Mouse (Mus musculus) layer of hippocampus, postnatal 10 days (tissue): ENCODE data around the gene Sowahc. TPM values are rescaled to one million over a fixed set of nuclear protein-coding genes. Genes with fewer than 3 reads are reported as not detected.

Experiments used
- DNase-seq, 2 experiments: peaks; one replicate each; pipeline ENCODE4 v3.0.0; 2021; ENCODE audit warnings: low spot score in 2 of 2
- total RNA-seq, 2 experiments: library from RNA; stranded (reverse); gene quantifications; 2 replicates each; pipeline ENCODE4 v1.2.3; 2021

The Sowahc gene
- total RNA-seq, 2 experiments from 2014 or later: 11.4 to 12.7 TPM

DNA sequence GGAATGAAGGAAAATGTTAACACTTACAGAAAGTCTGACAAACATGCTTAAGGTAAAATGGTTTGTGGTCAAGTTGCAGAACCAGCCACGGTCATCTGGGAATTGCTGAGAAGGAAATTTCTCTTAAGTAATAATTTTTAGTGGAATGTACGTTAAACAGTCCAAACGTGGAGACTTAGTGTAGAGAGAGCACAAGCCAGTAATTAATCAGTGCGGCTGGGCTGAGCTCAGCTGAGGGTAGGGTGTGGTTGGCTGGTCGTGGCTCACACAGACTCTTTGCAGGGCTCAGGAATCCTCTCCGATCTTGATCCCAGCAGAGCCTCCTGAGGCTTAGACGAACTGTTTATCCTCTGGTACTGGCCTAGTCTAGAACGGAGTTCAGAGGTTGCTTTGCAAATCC is 30.6 kb downstream of the Sowahc start:
- no peak for DNase-seq

DNA sequence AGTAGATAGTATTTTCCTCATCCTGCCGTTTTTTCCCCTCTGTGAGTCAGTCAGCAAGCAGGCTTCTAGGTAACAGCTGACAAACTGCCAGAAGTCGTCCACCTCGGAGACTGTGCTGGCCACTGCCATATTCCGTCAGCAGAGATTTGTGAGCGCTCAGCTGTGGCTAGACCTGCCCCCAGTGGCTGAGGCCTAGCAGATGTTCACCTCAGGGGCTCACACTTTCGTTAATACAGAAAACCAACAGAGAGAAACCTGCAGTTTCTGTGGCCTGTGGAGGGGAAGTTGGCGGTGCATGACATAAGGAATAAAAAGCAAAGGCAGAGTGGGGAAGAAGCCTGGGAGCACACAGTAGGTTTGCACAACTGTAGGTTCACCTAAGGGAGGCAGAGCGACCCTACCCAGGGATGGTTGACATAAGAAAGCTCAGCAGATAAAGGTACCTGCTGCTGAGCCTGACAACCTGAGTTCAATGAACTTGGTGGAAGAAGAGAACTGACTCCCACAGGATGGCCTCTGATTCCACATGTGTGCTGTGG is 31.9 kb downstream of the Sowahc start:
- no peak for DNase-seq

DNA sequence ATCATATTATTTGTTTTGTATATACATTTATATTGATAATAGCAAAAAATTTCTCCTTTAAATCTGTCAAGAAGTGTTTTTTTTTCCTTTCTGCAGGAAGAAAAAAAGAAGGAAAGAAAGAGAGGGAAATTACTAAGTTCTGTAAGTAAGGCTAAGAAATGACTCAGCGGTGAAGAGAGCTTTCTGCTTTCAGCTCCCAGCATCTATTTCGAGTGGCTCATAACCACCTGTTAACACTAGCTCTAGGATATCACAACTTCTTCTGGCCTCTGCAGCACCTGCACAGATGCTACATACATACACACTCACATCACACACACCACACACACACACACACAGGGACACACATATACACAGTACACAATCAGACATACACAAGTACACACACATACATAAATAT is 34.8 kb downstream of the Sowahc start:
- DNase-seq: no peak

DNA sequence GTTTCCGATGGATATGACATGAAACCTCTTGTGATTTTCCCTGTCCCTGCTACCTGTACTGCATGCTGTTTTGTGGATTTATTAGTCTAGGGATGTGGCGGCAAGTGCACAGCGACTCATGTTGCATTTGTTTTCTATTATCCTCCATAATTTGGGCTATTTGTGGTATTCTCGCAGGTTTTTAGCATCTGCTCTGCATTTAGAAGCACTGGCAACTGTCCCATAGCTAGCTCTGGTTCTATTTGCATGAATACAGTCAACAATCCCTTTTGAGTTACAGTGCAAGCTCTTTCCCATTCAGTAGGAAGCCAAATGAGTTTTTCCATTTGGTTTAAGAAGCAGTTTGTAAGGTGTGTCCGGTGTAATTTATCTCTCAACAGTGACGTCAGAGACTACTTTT is 37.8 kb downstream of the Sowahc start:
- no peak for DNase-seq

DNA sequence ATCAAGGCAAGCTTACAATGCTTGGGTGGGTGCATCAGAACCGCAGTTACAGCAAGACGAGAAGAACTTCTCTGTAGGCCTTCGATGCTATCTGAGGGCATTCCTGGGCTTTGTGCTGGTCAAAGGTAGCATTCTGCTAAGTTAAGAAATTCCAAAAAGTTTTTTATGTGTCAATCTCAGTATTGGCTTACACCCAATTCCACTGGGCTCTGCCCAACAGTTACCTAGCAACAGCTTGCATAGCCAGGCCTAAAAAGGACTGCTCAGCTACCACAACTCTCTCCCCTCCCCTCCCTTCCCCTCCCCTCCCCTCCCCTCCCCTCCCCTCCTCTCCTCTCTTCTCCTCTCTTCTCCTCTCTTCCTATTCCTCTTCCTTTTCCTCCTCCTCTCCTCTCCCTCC is 39.9 kb downstream of the Sowahc start:
- no peak for DNase-seq

DNA sequence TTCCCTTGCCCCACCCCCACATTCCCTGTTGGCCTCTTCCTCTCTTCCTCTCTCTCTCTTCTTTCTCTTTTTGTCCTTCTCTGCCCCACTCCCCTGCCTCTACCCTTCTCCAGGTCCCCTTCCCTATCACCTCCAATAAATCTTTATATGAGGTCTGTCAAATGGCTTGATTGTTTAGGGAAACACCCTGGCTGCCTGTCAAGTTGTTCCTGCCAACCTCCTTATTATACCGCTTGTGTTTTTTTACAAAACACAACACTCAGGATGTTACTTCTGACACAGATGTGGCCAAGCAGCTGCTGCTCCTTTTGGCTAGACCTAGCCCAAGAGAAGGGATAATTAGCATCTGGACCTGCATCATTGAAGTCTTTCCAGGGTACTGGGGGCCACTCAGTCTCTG is 40.3 kb downstream of the Sowahc start:
- no peak for DNase-seq

DNA sequence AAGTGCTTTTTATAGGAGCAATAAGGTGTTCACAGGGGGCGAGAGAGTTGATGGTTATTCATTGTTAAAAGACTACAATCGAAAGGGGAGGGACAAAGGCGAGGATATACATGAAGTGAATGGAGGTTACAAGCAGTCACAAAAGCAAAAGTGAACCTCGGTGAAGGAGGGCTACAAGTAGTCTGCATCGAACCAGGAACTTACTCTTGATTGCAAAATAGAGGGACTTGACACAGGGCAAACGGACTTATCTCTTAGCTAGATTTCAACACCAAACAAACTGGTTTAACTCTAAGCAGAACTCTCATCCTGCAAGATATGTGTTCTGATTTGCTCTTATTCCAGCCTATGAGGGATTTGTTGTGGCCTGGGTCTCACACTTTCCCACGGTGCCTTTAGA is 41.2 kb downstream of the Sowahc start:
- no peak for DNase-seq

DNA sequence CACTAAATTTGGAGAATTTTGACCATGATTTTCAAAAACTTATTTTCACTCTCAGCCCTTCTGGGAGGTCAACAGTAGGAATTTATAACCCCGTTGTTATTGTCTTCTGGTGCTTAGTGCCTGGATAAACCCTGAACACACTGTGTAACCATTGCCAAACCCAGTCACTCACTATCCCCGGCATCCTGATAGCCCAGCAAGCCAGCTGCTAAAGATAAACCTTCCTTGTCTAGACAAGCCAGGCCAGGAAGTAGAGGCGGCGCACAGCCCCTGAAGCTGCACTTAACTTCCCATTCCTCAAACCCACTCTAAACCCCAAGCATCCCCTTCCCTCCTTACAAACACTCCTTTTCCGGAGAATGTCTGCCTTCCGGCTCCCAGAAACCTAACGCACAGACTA is 43.3 kb downstream of the Sowahc start:
- DNase-seq: no peak

DNA sequence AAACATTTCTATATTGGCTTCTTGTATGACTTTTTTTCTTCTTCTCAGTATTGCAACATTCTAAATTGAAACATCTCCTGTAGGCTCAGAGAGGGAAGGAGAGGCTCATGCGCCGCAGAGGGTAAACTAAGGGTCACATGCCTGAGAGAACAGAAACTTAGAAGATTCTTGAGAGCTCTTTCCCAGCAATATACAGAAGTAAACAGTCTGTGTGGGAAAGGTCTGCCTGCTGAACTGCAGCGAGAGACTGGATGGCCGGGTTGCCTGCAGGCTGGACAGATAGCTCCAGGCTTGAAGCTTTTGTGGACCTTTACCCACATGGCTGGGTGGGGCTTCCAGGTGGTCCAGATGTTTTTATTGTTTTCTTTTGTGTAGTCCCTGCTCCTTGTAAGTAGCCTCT is 43.9 kb downstream of the Sowahc start:
- DNase-seq: no peak

DNA sequence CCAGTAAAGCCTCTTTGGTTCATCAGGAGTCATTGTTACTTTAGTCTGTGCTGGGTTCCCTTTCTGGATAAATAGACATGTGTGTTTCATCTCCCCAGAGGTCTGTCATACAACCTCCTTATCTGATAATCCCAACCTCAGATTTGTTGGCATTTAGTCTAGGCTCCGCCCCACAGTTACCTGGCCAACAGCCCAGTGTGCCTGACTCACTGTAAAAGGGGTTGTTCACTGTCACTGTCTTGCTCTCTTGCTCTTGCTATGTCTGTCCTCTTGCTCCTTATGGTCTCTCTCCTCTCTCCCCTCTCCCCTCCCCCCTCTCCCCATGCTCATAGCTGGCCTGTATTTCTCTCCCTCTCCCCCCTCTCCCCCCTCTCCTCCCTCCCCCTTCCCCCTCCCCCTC is 44.3 kb downstream of the Sowahc start:
- DNase-seq: no peak

DNA sequence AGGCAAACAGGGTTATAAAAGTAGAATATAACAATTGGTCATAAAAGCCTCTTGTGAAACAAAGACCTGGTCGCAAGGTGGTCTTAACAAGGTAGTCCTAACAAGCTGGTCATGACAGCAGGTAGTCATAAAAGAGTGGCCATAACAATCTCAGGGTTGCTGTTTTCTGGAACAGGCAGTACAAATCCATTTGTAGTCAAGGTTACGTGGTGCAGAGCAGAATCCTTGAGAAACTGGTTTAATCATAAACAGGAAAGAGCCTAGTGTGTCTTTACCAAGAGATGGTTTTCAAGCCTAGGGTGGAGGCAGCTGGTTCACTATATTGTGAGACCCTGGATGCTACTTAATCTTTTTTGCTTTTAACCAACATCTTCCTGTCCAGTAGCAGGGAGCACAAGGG is 45.5 kb downstream of the Sowahc start:
- no peak for DNase-seq

DNA sequence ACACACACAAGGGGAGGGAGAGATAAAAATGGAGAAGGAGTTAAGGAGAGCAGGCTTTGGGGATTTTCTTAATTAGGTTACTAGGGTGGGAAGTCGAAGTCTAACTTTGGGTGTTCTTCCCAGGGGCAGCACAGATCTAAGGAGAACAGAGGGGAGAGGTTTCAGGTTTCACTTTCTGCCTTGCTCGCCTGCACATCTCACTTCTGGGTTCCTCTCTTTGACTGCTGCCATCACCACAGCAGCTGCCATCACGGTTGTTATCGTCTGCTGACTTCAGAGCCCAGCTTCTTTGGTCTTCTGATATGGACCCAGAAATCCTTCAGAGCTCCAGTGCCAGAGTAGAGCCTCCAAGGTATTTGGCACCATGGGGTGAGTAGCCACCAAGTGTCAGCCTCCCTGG is 46.4 kb downstream of the Sowahc start:
- no peak for DNase-seq

DNA sequence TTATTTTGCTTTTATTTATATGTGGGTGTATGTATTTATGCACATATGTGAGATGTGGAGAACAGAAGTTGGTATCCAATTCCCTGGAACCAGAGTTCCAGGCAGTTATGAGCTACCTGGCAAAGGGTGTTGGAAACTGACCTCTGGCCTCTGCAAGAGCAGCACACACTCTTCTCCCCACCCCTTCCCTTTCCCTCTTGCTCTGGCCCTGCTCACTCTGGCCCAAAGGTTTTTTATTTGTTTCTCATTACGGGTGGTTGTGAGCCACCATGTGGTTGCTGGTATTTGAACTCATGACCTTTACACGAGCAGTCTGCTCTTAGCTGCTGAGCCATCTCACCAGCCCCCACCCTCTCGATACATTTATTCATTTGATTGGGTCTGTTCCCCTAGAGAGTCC is 47.0 kb downstream of the Sowahc start:
- no peak for DNase-seq

DNA sequence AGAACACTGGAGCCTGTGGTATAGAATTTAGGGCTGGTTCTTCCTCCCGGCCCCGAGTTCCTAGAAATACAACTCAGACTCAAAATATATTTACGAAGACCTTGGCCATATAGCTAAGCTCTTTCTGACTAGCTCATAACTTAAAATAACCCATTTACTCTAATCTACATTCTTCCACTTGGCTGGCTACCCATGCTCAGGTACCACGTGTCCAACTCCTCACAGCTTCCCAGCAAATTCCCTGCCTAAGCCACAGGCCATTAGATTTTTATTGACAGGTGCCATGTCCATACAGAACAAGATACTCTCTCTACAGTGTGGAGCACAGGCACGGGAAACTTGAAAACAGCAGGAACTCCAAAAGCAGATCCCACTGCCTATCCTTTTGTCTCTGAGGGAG is 54.0 kb downstream of the Sowahc start:
- DNase-seq: no peak

Other genes starting within 250 kb of the Sowahc start
- 10 to 100 TPM; 12.5 to 15.6 TPM for gene Sept10, start 106 bp upstream of the Sowahc start, total RNA-seq
- gene P4ha1, start 101.3 kb downstream of the Sowahc start, total RNA-seq: 10 to 100 TPM; 29.8 to 30.9 TPM
- gene Gm10273, start 173.7 kb downstream of the Sowahc start, total RNA-seq: 10 to 100 TPM; 22.8 to 27.2 TPM
- not detected for gene Pla2g12b, start 181.7 kb downstream of the Sowahc start, total RNA-seq
- gene Oit3, start 219.8 kb downstream of the Sowahc start, total RNA-seq: under 1 TPM; 0.11 to 0.37 TPM